Mouse (Mus musculus) embryonic fibroblast, embryonic 13.5 days (primary cell): ENCODE results near the gene Mymk. TPM values are rescaled to one million over a fixed set of nuclear protein-coding genes. Genes with fewer than 3 reads are reported as not detected.

Experiments
- H3K27ac ChIP-seq: 2 replicates; pipeline ENCODE4 v1.5.1; 2012; ENCODE audit warnings: low read length, control low read depth, inconsistent platforms; ENCODE audit not compliant: insufficient read depth
- H3K4me1 ChIP-seq: 2 replicates; pipeline ENCODE4 v1.6.1; 2011; ENCODE audit warnings: low read length; ENCODE audit not compliant: control insufficient read depth, insufficient read depth
- H3K4me3 ChIP-seq: 2 replicates; pipeline ENCODE4 v1.5.1; 2011; ENCODE audit warnings: mild to moderate bottlenecking, control low read depth, low read length; ENCODE audit not compliant: insufficient read depth
- CTCF ChIP-seq: IDR thresholded peaks from 2 replicates; pipeline ENCODE4 v1.5.1; 2011; ENCODE audit warnings: mild to moderate bottlenecking, control low read depth, low read length, moderate library complexity, borderline replicate concordance; ENCODE audit not compliant: insufficient read depth
- POLR2A ChIP-seq: IDR thresholded peaks from 2 replicates; pipeline ENCODE4 v1.6.1; 2011; ENCODE audit warnings: low read depth, mild to moderate bottlenecking, control low read depth, low read length, moderate library complexity
- polyA plus RNA-seq: library from polyadenylated mRNA; stranded (reverse); fragments of >200 nt; gene quantifications from 2 replicates; pipeline ENCODE4 v1.2.4, GENCODE M21; 2011; ENCODE audit warnings: low read depth; ENCODE audit not compliant: missing spikeins, insufficient read length

Gene Mymk
- not detected in 2 replicates for polyA plus RNA-seq

- H3K4me1 ChIP-seq, result no peaks in the 10 kb centered on the region
- no peak within 1 kb of the TSS for H3K27ac ChIP-seq
Observed at GRCm38 (mm10) chr2:27071978-27072377, at the start of gene Mymk. Gene Mymk (minus strand): TSS chr2:27072179.

GRCm38 (mm10) chr2:27120241-27120641 is 48.3 kb upstream of the Mymk start:
- Histone ChIP-seq H3K4me1 (no peaks in the 10 kb centered on the region), H3K27ac (no peak overlapping the region)

More at GRCm38 (mm10) chr2:27071978-27072377, at the start of gene Mymk:
- no peak within 1 kb of the TSS for H3K4me3 ChIP-seq
- no peak for TF ChIP-seq CTCF
- no peak for TF ChIP-seq POLR2A

GRCm38 (mm10) chr2:27119766-27120165 is 47.8 kb upstream of the Mymk start:
- Histone ChIP-seq H3K4me1 (no peaks in the 10 kb centered on the region), H3K27ac (no peak overlapping the region), H3K4me3 (no peak overlapping the region)
- TF ChIP-seq POLR2A (no peak), CTCF (no peak)

More at GRCm38 (mm10) chr2:27120241-27120641, 48.3 kb upstream of the Mymk start:
- no peak overlapping the region for H3K4me3 ChIP-seq
- TF ChIP-seq POLR2A, result no peak
- TF ChIP-seq CTCF, result no peak

GRCm38 (mm10) chr2:27118452-27118851 is 46.5 kb upstream of the Mymk start:
- Histone ChIP-seq H3K4me3 (no peak overlapping the region), H3K4me1 (no peaks in the 10 kb centered on the region), H3K27ac (no peak overlapping the region)
- TF ChIP-seq POLR2A (no peak), CTCF (no peak)

- TF ChIP-seq POLR2A (no peak), CTCF (no peak)
- no peak overlapping the region for H3K27ac ChIP-seq
- H3K4me3 ChIP-seq, result no peak overlapping the region
- H3K4me1 ChIP-seq, result no peaks in the 10 kb centered on the region
Observed at GRCm38 (mm10) chr2:27114169-27114568, 42.2 kb upstream of the Mymk start.

- no peak for TF ChIP-seq POLR2A
- TF ChIP-seq CTCF, result no peak
- no peak overlapping the region for H3K27ac ChIP-seq
- H3K4me1 ChIP-seq, result no peaks in the 10 kb centered on the region
- no peak overlapping the region for H3K4me3 ChIP-seq
Observed at GRCm38 (mm10) chr2:27112585-27112984, 40.6 kb upstream of the Mymk start.

GRCm38 (mm10) chr2:27109052-27109451 is 37.1 kb upstream of the Mymk start:
- Histone ChIP-seq H3K27ac (no peak overlapping the region), H3K4me1 (no peaks in the 10 kb centered on the region), H3K4me3 (no peak overlapping the region)
- TF ChIP-seq CTCF (no peak), POLR2A (no peak)

GRCm38 (mm10) chr2:27108144-27108543 is 36.2 kb upstream of the Mymk start:
- TF ChIP-seq CTCF (no peak), POLR2A (no peak)
- Histone ChIP-seq H3K4me1 (no peaks in the 10 kb centered on the region), H3K27ac (no peak overlapping the region), H3K4me3 (no peak overlapping the region)

GRCm38 (mm10) chr2:27106816-27107215 is 34.8 kb upstream of the Mymk start:
- no peak overlapping the region for H3K4me3 ChIP-seq

GRCm38 (mm10) chr2:27103554-27103953 is 31.6 kb upstream of the Mymk start:
- H3K4me1 ChIP-seq, result no peaks in the 10 kb centered on the region
- H3K4me3 ChIP-seq, result no peak overlapping the region
- TF ChIP-seq CTCF (no peak), POLR2A (no peak)
- no peak overlapping the region for H3K27ac ChIP-seq

More at GRCm38 (mm10) chr2:27106816-27107215, 34.8 kb upstream of the Mymk start:
- TF ChIP-seq POLR2A (no peak), CTCF (no peak)
- no peak overlapping the region for H3K27ac ChIP-seq
- no peaks in the 10 kb centered on the region for H3K4me1 ChIP-seq
